Mouse (Mus musculus) kidney, postnatal 36 days (tissue): ENCODE measurements around the gene Farsb.
A peak's percentile ranks its signal among the peaks of the same experiment; 100 is the strongest.

Source experiments
- DNase-seq, 2 experiments: peaks; one replicate each; pipeline ENCODE4 v3.0.0; 2021 to 2022; ENCODE audit warnings: mixed read lengths in 2 of 2

Farsb gene

GRCm38 (mm10) chr1:78488752-78489492 is at the start of gene Farsb:
Gene Farsb (minus strand): TSS chr1:78488897.
- peak; percentile 92 to 93 for DNase-seq

- no peak for DNase-seq
Measured at GRCm38 (mm10) chr1:78538396-78538795, 49.7 kb upstream of the Farsb start.

- peak; percentile 36 to 48 for DNase-seq
Measured at GRCm38 (mm10) chr1:78537494-78538010, 48.9 kb upstream of the Farsb start.

GRCm38 (mm10) chr1:78536310-78537164 is 47.8 kb upstream of the Farsb start:
- peak; percentile 74 to 88 for DNase-seq

GRCm38 (mm10) chr1:78534428-78535150 is 45.9 kb upstream of the Farsb start:
- DNase-seq: no peak

GRCm38 (mm10) chr1:78532184-78532800 is 43.6 kb upstream of the Farsb start:
- no peak for DNase-seq

- DNase-seq: no peak
Measured at GRCm38 (mm10) chr1:78530500-78531215, 42.0 kb upstream of the Farsb start.

- no peak for DNase-seq
Measured at GRCm38 (mm10) chr1:78529011-78529410, 40.3 kb upstream of the Farsb start.

- no peak for DNase-seq
Measured at GRCm38 (mm10) chr1:78528356-78528755, 39.7 kb upstream of the Farsb start.

- DNase-seq: peak; percentile 64 to 85
Measured at GRCm38 (mm10) chr1:78525189-78525886, 36.6 kb upstream of the Farsb start.

- DNase-seq: no peak
Measured at GRCm38 (mm10) chr1:78518907-78519306, 30.2 kb upstream of the Farsb start.

- no peak for DNase-seq
Measured at GRCm38 (mm10) chr1:78512756-78513155, 24.1 kb upstream of the Farsb start.

GRCm38 (mm10) chr1:78511621-78512160 is 23.0 kb upstream of the Farsb start, which contains the start of gene BC035947:
Gene BC035947 (minus strand): TSS chr1:78512158.
- DNase-seq: peak; percentile 35 to 75

GRCm38 (mm10) chr1:78510862-78511261 is 22.2 kb upstream of the Farsb start, which contains the start of gene Mogat1:
Gene Mogat1 (plus strand): TSS chr1:78510991.
- peak; percentile 47 to 71 for DNase-seq

- DNase-seq: no peak
Measured at GRCm38 (mm10) chr1:78507137-78507536, 18.4 kb upstream of the Farsb start.

GRCm38 (mm10) chr1:78502527-78502926 is 13.8 kb upstream of the Farsb start:
- DNase-seq: peak; percentile 86 to 88

GRCm38 (mm10) chr1:78501856-78502255 is 13.2 kb upstream of the Farsb start:
- peak; percentile 43 to 60 for DNase-seq

- DNase-seq: peak; percentile 36 to 49
Measured at GRCm38 (mm10) chr1:78501036-78501435, 12.3 kb upstream of the Farsb start.

- DNase-seq: no peak
Measured at GRCm38 (mm10) chr1:78490143-78490542, 1.4 kb upstream of the Farsb start.

GRCm38 (mm10) chr1:78488427-78488751 is 308 bp downstream of the Farsb start:
- DNase-seq: no peak

- DNase-seq: no peak
Measured at GRCm38 (mm10) chr1:78484361-78484760, 4.3 kb downstream of the Farsb start.
